Mouse (Mus musculus): ENCODE measurements around the gene Mast1. TPM values are rescaled to one million over a fixed set of nuclear protein-coding genes. Genes with fewer than 3 reads are reported as not detected.
A peak's percentile ranks its signal among the peaks of the same experiment; 100 is the strongest.

Gene Mast1
- polyA plus RNA-seq, 1 experiment = 0.42 TPM

DNA sequence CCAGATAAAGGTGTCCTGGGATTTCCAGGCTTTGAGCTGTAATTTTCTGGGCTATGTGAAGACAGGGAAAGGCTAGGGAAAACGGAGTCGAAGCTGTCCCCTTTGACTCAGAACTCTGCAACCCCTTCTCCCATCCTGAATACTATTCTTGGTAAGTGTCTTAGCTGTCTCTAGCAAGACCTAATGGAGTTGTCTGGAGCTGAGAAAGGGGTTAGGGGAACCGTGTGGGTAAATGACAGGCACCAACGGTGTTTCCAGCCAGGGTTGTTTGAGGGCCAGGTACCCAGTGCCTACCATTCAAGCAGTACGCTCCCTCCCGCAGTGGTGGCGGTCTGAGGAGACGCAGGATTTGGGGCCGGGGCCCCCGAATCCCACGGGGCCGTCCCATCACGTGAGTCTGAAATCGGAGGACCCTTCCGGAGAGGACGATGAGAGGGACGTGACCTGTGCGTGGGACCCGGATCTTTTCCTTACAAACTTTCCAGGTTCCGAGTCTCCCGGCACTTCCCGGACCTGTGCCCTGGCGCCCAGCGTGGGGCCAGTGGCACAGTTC is 34.7 kb downstream of the Mast1 start:
- Histone ChIP-seq H3K4me3 (ENCODE audit: insufficient read depth, low read length) (peak overlapping the region; percentile 64), H3K4me1 (ENCODE audit: control insufficient read depth, insufficient read depth, low read length) (peaks cover 3% of the 10 kb centered on the region; the same call in 1 of the 2 replicates), H3K27ac (ENCODE audit: insufficient read depth, low read depth, low read length) (no peak overlapping the region)
- TF ChIP-seq POLR2A (IDR thresholded peaks at IDR 0.05; ENCODE audit: borderline replicate concordance, low read depth, low read length) = no peak

DNA sequence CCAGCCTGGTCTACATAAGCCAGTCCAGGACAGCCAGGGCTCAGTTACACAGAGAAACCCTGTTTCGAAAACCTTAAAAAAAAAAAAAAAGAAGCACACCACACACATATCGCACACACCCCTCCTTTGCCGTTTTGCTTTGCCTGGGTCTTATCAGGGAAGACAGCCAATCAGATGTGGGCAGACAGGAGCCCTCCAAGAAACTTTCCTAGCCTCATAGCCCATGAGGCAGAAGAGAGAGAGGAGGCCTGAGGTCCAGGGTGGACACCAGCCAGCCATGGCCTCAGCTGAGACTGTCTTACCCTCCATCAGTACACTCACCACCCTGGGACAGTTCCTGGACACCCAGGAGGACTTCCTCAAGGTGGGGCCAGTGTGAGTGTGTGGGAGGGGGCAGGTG is 35.4 kb downstream of the Mast1 start, which contains the start of gene Klf1:
Klf1 (plus strand) TSS at position 177 of the 400 bp plus-strand sequence.
- H3K27ac ChIP-seq (ENCODE audit: insufficient read depth, low read depth, low read length) = no peak within 1 kb of the TSS
- TF ChIP-seq CTCF (IDR thresholded peaks at IDR 0.05; ENCODE audit: low read depth, low read length) (no peak), POLR2A (IDR thresholded peaks at IDR 0.05; ENCODE audit: borderline replicate concordance, low read depth, low read length) (no peak)

DNA sequence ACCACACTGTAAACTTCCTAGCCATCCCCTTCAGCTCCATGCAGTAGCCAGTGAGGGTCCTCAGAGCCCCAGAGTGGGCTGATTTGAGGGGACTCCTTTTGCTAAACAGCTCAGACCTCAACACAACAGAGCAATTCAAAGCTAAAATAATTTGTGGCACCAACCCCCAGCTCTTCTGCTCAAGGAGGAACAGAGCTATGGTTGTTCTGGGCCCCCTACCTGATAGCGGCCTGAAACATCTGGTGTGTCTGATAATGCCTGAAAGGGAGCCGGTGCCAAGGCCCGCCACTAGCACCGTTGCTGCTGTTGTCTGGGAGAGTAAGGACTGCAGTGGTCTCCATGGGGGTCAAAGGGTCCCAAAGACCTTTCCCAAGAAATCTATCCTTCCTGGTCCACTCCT is 36.1 kb downstream of the Mast1 start:
- no peak for TF ChIP-seq POLR2A (IDR thresholded peaks at IDR 0.05; ENCODE audit: borderline replicate concordance, low read depth, low read length)
- TF ChIP-seq CTCF (IDR thresholded peaks at IDR 0.05; ENCODE audit: low read depth, low read length) = no peak
- no peak overlapping the region for H3K27ac ChIP-seq (ENCODE audit: insufficient read depth, low read depth, low read length)
- H3K4me1 ChIP-seq (ENCODE audit: control insufficient read depth, insufficient read depth, low read length) = peaks cover 3% of the 10 kb centered on the region; the same call in 1 of the 2 replicates
- H3K4me3 ChIP-seq (ENCODE audit: insufficient read depth, low read length) = no peak overlapping the region

More for the DNA sequence above, 35.4 kb downstream of the Mast1 start, which contains the start of gene Klf1:
- H3K4me3 ChIP-seq (ENCODE audit: insufficient read depth, low read length) = peak within 1 kb of the TSS; percentile 64
- H3K4me1 ChIP-seq (ENCODE audit: control insufficient read depth, insufficient read depth, low read length) = peaks cover 3% of the 10 kb centered on the region; the same call in 1 of the 2 replicates

DNA sequence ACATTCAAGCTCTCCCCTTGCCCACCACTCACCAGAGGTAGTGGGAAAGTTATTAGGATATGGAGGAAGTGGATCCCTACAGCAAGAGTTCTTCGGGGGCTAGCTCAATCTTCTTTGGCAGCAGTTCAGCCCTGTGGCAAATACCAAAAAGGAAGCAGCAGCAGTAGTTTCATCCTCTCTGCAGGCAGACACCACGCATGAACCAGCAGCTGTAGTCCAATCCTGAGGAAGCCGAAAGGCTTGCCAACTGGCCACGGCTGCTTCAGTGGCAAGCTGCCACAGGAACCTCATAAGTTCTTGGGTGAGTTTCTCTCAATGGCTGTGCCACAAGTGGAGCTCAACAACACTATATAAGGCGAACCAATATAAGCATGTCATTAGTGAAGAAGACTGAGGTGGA is 41.2 kb downstream of the Mast1 start:
- Histone ChIP-seq H3K4me1 (ENCODE audit: control insufficient read depth, insufficient read depth, low read length) (0 out of 2 replicates have a peak, but pooled peaks cover 2% of the 10 kb centered on the region), H3K4me3 (ENCODE audit: insufficient read depth, low read length) (no peak overlapping the region), H3K27ac (ENCODE audit: insufficient read depth, low read depth, low read length) (no peak overlapping the region)
- TF ChIP-seq POLR2A (IDR thresholded peaks at IDR 0.05; ENCODE audit: borderline replicate concordance, low read depth, low read length) = no peak

DNA sequence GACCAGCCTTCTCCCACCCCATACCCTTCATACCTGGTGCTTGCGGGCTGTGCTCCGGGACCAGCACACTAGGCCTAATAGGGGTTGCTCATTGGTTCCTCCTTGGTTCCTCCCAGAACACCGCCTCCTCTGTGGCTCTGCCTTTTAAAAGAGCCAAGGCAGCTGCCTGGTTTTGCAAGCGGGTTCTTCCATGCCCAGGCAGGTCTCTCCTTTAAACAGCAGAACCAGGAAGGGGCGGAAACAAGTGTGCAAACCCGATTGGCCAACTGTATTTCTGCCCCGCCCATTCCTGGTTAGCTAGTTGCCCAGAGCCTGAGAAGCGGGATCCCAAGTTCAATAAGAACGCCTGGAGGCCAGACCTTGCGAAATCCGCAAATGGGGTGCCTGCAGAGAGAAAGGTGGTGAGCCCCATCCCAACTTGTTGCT is 43.4 kb downstream of the Mast1 start, which contains the start of gene Gcdh:
Gcdh (minus strand) TSS at position 213 of the 426 bp plus-strand sequence.
- H3K27ac ChIP-seq (ENCODE audit: insufficient read depth, low read depth, low read length) = no peak within 1 kb of the TSS
- TF ChIP-seq CTCF (IDR thresholded peaks at IDR 0.05; ENCODE audit: low read depth, low read length) = no peak
- TF ChIP-seq POLR2A (IDR thresholded peaks at IDR 0.05; ENCODE audit: borderline replicate concordance, low read depth, low read length) = no peak
- H3K4me1 ChIP-seq (ENCODE audit: control insufficient read depth, insufficient read depth, low read length) = 0 out of 2 replicates have a peak, but pooled peaks cover 2% of the 10 kb centered on the region
- H3K4me3 ChIP-seq (ENCODE audit: insufficient read depth, low read length) = peak within 1 kb of the TSS; percentile 91

DNA sequence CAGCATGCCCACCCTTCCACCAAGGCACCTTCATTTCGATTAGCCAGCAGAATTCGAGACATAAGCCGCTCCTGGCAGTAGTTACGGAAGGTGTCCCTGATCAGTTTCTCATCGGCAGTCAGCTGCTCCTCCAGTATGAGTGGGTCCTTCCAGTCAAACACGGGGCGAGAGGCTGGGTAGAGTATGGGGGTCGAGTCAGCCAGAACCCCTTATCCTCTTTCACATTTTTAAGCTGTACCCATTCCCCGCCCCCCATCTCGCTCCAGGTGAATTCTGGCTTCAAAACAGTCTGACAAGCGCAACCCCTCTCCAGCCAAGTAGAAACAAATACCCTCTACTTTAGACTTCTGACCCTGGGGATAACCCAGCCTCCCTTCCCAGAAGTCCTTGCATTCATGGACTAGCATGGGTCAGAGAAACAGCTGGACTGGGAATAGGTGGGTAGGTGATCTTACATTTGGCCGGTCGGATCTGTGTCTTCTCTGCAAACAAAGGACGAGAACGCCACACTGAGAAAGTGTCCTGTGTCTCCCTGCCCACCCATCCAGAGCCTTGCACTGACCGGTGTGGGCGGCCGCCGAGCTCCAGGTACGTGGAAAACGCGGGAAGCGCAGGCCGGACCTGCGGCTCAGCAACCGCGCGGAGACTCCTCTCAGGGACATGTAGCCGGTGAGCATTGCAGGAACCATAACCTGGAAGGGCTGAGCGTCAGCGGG is 44.0 kb downstream of the Mast1 start:
- H3K4me1 ChIP-seq (ENCODE audit: control insufficient read depth, insufficient read depth, low read length) = 0 out of 2 replicates have a peak, but pooled peaks cover 2% of the 10 kb centered on the region
- H3K4me3 ChIP-seq (ENCODE audit: insufficient read depth, low read length) = peak overlapping the region; percentile 91
- no peak overlapping the region for H3K27ac ChIP-seq (ENCODE audit: insufficient read depth, low read depth, low read length)
- TF ChIP-seq POLR2A (IDR thresholded peaks at IDR 0.05; ENCODE audit: borderline replicate concordance, low read depth, low read length) (no peak), CTCF (IDR thresholded peaks at IDR 0.05; ENCODE audit: low read depth, low read length) (no peak)

DNA sequence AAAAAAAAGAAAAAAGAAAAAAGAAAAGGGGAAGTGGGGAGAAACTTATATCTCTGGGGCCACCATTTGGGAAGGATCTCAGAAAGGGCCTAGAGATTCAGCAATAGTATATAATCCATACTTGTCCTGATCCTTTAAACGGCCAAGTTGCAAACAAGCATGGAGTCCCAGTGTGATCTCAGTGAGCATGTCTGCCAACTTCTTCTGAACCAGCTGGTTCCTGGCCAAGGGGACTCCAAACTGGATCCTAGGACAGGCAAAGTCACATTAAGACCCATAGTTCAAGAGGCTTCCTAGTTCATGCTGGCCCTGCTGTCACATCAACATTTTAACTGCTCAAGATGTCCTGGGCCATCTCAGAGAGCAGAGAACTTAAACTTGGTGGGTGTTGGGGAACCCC is 48.0 kb downstream of the Mast1 start:
- Histone ChIP-seq H3K27ac (ENCODE audit: insufficient read depth, low read depth, low read length) (no peak overlapping the region), H3K4me1 (ENCODE audit: control insufficient read depth, insufficient read depth, low read length) (0 out of 2 replicates have a peak, but pooled peaks cover 2% of the 10 kb centered on the region), H3K4me3 (ENCODE audit: insufficient read depth, low read length) (no peak overlapping the region)
- no peak for TF ChIP-seq POLR2A (IDR thresholded peaks at IDR 0.05; ENCODE audit: borderline replicate concordance, low read depth, low read length)
- no peak for TF ChIP-seq CTCF (IDR thresholded peaks at IDR 0.05; ENCODE audit: low read depth, low read length)

DNA sequence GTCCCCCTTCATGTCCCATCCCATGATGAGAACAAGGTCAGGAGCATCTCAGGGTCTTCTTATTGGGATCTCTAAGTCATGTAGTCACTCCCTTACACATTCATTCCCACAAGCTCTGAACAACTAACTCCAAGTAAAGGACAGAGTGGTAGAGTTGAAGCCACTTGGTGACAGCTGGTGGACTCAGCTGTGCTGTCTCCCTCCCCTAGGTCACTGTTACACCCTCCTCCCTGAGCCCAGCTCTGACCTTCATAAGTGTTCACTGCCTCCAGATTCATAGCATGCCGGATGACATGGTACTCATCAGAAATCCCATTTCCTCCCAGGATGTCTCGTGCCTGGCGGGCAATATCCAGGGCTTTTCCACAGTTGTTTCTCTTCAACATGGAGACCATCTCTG is 48.9 kb downstream of the Mast1 start:
- H3K27ac ChIP-seq (ENCODE audit: insufficient read depth, low read depth, low read length) = no peak overlapping the region
- TF ChIP-seq CTCF (IDR thresholded peaks at IDR 0.05; ENCODE audit: low read depth, low read length) = no peak
- TF ChIP-seq POLR2A (IDR thresholded peaks at IDR 0.05; ENCODE audit: borderline replicate concordance, low read depth, low read length) = no peak
- no peak overlapping the region for H3K4me3 ChIP-seq (ENCODE audit: insufficient read depth, low read length)
- H3K4me1 ChIP-seq (ENCODE audit: control insufficient read depth, insufficient read depth, low read length) = 0 out of 2 replicates have a peak, but pooled peaks cover 2% of the 10 kb centered on the region

DNA sequence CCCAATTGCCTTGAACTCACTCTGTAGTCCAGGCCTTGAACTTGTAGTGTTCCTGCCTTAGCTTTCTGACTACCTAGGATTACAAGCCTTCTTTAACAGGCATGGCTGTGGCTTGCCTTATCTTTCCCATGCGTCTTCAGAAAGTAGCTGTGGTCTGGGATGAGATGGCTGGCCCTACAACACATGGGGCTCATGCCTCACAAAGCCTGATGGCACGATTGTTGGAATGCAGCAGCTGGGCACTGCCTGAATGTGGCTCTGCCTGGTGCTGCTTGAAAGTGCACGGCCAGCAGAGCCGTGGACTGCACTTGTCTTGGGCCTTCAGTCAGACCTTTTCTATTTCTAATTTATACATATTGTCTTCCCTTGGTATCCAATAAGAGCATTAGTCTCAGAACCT is 52.4 kb downstream of the Mast1 start:
- H3K4me3 ChIP-seq (ENCODE audit: insufficient read depth, low read length) = no peak overlapping the region
- no peak overlapping the region for H3K27ac ChIP-seq (ENCODE audit: insufficient read depth, low read depth, low read length)
- 0 out of 2 replicates have a peak, but pooled peaks cover 2% of the 10 kb centered on the region for H3K4me1 ChIP-seq (ENCODE audit: control insufficient read depth, insufficient read depth, low read length)
- TF ChIP-seq POLR2A (IDR thresholded peaks at IDR 0.05; ENCODE audit: borderline replicate concordance, low read depth, low read length) (no peak), CTCF (IDR thresholded peaks at IDR 0.05; ENCODE audit: low read depth, low read length) (no peak)

DNA sequence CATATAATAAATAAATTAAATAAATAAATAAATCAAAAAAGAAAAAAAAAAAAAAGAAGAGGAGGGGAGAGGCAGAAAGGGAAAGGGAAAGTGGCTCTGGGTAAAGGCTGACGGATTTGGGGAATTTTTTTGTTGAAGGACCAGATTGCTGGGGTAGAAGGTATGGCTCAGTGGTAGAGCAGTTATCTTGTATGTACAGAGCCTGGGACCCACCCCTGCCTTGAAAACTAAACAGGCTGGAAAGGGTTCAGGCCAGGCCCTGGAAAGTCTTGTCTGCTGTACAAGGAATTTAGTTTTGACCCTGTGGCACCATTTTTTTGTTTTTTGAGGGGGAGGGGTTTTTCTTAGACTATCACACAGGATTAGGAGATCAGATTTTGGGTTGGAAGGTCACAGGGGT is 58.2 kb downstream of the Mast1 start:
- Histone ChIP-seq H3K27ac (ENCODE audit: insufficient read depth, low read depth, low read length) (no peak overlapping the region), H3K4me1 (ENCODE audit: control insufficient read depth, insufficient read depth, low read length) (peaks cover 5% of the 10 kb centered on the region), H3K4me3 (ENCODE audit: insufficient read depth, low read length) (no peak overlapping the region)
- TF ChIP-seq POLR2A (IDR thresholded peaks at IDR 0.05; ENCODE audit: borderline replicate concordance, low read depth, low read length) (no peak), CTCF (IDR thresholded peaks at IDR 0.05; ENCODE audit: low read depth, low read length) (no peak)
